Mouse (Mus musculus) erythroblast, embryonic 14.5 days (primary cell): ENCODE data around the gene Dlg2.

Experiments used
- GATA1 ChIP-seq: IDR thresholded peaks from 2 replicates; pipeline ENCODE4 v1.6.1; 2012; ENCODE audit warnings: low read length, inconsistent platforms, mixed read lengths
- TAL1 ChIP-seq: IDR thresholded peaks from 3 replicates; pipeline ENCODE4 v1.6.1; 2012; ENCODE audit warnings: low read length, inconsistent platforms, mixed read lengths

GRCm38 (mm10) chr7:90456149-90456844, 20.2 kb upstream of the Dlg2 start:
- TF ChIP-seq TAL1 = no peak
- no peak for TF ChIP-seq GATA1
